Mouse (Mus musculus) cerebellum, adult 9-11 months (tissue): ENCODE measurements around the gene Ikzf1.

Source experiments
- DNase-seq: peaks from one replicate; pipeline ENCODE4 v3.0.0; 2022

Ikzf1 gene

DNA sequence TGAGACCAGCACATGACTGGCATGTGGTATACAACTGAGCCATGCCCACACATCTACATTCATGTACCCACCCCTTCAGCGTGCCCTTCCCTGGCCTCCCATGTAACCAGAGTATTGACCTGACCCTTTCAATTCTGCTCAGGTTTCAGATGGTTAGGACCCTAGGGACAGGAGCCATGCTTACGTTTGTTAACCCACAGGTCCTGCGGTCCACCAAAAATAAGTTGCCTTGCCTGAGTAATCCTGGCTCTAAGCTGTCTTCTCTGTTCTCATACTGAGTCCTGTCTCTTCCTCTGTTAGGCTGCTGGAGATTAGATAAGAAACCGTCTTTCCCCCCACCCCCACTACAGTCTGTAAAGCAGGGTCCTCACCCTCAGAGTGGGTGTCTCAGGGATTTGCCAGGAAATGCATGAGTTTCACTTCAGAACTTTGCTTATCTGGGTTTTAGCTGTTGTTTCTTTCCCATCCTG, 42.0 kb downstream of the Ikzf1 start:
- no peak for DNase-seq

DNA sequence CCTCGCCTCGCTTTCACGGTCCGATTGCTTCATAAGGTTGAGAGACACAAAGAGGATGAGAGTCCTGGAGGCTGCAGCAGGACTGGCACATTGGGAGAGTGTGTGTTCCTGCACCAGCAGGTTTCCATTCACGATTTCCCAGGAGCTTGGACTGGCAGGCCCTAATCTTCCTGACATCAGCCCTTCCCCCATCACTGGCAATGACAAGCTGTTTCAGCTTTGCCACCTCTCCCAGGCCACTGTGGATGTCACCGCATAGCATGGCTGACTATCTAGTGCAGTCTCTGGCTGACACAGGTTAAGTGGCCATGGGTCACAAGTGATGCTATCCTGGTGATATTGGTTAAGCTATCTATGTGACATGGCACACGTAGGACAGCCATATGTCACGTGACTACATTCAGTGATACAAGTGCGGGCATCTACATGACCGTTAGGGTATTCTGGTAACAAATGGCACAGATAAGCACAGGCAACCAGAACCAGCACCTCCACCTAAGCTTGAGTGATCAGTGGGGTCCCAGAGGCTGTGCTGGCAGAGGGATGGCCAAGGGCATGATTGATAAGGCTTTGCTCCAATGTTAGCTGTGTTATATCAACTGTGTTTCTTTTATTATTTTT, 43.2 kb downstream of the Ikzf1 start:
- DNase-seq, result no peak

DNA sequence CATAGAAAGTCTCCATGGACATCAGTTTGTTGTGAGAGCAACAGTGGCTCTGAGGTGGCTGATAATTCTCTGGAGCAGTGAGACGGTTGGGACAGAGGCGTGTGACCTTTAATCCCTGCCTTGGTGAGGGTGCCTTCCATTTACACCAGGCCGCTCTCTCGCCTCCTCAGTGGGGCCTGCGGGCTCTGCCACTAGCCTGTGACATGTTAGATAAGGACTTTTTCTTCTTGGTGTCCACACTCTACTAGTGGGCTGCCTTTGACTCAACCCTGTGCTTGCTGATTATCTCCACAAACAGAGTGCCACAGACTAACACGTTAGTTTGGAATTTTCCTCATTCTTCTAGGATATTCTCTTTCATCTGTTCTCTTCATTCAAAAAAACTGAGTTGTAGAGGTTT, 44.4 kb downstream of the Ikzf1 start:
- DNase-seq, result no peak

DNA sequence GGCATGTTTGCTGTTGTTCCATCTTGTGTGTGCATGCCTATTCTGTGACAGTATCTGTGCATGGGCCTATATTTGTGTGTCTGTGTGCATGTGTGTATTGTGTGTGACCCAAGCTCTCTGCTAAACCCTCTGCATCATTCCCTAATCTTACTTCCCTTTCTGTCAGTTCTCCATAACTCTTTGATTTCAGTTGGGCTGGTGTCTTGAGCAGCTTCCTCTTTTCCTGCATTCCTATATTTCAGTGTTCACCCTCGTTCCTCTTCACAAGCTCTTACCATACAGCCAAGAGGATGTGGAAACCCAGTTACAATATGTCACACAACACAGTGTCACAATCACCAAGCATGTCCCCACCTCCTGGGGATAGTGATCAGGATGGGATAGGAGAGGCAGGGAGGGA, 45.3 kb downstream of the Ikzf1 start:
- no peak for DNase-seq

DNA sequence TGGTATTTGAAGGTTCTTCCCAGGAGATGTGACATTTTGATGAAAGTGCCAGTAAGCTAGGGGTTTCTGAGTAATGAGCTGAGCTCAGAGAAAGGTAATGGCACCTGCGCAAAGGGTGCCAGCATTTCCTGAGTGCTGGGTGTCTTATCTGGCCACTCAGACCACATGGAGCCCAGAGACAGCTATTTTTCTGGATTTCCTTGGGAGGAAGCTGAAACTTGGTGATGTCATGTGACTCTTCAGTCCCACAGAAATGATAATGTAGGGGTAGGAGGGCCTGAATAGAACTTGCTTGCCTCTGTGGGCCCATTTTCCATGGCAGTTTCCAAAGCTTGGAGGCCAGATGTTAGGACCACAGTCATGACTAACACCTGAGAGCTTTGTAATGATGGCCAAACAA, 46.9 kb downstream of the Ikzf1 start:
- no peak for DNase-seq

DNA sequence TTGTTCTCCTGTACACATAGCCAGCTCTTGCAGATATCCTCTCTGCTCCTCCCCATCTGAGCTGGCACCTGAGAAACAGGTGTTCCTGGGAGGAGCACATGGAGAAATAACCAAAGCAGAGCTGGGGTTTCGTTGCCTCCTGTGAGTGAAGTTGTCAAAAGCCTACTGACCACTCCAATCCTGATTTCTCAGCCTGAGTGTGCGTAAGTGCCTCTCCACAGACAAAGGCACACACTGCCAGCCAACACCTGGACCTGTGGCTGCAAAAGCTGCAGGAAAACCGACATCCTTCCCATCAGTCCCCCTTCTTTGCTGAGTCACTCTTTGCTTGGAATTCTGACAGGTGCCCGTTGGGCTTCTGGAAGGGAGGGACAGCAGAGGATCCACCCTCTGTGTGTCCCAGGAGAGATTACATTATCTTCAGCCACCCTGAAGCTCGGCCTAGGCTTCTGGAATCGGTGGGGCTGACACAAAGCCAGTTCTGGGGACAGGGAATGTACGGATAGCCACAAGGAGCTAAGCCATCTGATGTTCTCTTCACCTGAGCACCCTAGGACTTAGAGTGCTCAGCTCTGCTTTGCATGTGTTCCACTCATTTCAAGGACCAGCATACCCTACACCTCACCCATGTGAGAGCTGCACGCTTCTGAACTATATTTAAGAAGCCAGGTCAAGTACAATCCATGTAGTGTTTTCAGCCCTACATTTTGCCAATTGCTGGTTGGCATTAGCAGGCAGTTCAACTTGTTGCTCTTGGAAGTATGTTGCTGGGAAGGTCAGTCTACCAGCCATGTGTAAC, 48.4 kb downstream of the Ikzf1 start:
- no peak for DNase-seq

DNA sequence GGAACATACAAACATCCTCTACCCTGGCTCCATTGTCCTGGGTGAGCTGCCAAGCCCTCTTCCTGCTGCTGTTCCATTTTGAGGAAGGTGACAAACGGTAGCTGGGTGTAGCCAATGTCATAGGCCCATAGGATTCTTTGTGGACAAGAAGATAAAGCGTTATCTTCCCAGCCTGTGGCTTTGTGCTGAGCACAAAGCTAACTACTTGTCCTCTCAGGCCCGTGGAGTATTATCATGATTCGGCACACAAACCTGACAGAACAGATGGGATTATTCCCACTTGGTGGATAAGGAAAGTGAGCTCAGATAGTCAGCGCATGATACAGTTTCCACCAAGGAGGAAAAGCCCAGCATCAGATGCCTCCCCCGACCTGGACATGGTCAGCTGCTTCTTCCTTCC, 50.4 kb downstream of the Ikzf1 start:
- DNase-seq, result no peak

DNA sequence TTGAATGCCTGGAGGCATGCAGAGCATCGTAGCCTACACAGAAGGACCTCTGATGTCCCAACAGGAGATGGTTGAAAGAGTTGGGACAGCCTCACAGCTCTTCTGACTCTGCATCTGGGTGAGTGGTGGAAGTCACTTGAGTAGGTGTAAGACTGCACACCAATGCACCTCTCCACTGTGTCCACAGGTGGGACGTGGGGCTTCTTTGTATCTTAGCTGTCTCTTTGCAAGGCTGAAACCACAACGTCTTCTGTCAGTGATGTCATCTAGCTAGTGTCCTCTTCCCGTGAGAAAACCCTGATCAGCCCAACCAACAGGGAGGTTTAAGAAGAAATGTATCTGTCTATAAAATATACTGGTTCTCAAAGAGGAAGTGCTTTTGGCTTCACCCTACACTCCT, 52.1 kb downstream of the Ikzf1 start:
- DNase-seq, result no peak

DNA sequence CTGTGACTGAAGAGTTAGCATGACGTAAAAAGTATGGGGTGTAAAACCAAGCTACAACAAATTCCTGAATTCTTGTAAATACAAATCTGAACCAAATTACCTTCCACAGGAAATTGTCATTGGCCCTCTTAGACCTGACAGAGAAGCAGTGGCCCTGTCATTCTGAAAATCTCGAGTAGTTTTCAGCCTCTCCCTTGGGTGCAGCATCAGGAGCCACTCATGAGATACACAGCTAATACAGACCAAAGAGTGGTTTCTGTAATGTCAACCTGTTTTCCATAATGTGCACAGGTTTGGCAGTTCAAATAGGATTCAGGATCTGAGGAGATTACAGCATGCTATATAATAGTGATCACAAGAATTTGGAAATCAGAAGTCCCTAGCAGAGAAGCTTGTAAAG, 52.8 kb downstream of the Ikzf1 start:
- no peak for DNase-seq

DNA sequence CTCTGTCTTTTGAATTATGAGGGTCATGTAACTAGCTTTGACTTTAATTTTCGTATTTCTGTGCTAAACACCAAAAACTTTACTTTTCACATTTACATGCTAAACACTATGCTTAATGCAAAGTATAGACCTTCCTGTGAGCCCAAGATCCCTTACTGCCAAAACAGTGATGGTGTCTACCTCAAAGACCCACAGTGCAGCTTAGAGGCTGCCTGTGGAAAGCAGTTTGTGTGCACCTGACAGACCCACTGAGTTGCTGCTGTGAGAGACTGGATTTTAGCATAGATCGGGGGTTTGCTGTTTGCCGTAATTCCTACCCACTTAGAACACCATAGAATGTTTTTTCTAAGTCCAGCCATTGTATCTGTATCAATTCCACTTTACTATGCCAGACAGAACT, 54.3 kb downstream of the Ikzf1 start:
- DNase-seq, result no peak

DNA sequence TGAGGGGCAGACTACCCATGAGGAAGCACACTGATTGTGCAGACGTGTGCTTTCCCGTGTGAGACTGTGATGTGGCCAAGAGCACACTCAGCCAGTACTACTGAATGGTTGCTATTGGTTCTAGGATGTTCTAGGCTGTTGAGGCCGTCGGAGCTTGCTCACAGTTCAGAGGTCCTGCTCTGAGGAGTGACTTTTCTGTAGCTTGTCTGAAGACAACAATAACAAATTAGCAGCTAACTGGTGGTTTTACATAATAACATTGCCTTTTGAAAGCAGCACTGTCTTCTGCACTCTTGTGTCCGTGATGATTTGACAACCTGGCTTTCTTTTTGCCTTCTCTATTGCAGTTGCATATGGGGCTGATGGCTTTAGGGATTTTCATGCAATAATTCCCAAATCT, 55.8 kb downstream of the Ikzf1 start:
- DNase-seq, result no peak

DNA sequence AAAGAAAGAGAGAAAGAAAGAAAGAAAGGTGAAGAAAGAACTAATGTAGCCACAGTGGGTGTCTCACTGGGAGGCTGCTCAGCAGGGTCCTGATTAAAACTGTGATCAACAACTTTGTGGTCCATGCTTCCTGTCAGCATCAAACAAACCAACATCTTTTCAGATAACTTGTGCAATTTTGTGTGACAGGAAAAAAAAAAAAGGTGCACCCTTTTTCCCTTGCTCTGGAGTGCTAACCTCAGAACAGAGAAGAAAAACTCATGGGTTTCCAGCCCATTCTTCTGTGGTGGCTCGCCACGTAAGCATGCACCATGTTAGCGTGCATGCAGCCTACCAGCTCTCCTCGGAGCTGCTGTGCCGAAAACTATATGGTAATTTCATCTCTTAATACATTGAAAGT, 56.8 kb downstream of the Ikzf1 start:
- no peak for DNase-seq

DNA sequence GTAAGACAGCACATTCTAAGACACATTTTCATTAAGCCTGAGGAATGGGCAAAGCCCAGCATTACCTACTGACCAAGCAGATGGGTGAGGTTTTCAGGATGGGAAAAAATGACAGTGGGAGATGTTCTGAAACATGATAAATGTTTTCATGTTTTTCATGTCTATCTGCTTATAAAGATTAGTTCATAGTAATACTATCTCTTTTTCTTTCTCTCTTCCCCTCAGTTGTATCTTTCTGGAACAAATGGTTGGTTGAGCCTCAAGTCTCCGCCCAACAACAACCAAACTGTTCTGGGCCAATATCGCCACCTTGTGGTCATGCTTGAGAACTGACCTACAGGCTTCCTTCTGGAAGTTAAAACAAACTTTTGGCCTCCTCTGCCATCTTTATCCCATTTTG, 57.8 kb downstream of the Ikzf1 start:
- DNase-seq, result no peak

DNA sequence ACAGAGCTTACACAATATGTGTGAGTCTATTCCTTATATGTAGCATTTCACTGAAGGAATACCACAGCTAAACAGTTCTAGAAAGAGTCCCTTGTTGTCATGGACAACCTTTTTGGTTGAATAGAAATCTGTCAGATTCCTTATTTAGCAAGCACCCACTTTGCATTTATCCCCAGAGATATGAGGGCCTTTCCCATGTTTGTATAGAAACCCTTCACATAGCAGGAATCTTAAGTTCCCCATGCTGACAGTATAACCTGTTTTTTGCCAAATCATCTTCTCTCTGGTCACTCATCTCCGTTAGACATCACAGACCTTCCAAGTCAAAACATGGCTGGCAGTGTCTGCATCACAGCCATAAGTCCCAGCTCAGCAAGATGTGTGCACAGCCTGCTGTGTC, 59.4 kb downstream of the Ikzf1 start:
- no peak for DNase-seq

DNA sequence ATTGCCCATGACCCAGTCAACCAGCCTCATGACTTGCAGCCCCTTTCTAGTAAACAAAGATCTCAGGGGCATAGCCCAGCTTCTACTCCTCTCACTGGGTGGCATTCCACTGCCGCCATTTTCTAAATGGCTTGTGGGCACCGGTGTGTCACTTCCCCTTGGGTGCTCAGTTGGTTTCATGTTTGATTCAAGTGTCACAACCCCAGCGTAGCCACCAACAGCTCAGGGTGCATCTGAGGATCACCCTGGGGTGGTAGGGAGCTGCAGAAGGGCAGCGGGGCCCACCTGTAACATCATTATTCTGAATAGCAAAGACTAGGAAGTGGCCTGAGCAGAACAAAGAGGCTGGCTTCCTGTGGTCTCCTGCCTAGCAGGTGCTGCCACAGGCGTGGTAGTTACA, 66.3 kb downstream of the Ikzf1 start:
- DNase-seq, result no peak

DNA sequence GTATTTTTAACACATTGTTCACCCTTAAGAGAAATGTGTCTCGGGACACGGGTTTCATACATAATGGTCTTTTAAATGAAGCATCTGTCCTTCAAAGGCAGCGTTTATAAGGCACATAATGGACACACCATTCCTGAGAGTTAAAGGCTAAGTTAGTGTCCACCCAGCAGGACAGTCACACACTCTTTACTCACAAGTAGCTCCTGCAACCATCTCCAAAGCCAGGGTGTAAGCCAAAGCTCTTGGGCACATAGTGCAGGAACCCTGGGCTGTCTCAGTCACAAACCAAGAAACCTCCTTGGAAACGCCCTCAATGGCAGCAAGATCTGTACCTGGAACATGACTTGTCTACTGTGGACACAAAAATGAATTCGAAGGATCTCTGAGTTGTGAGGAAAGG, 68.1 kb downstream of the Ikzf1 start:
- no peak for DNase-seq

DNA sequence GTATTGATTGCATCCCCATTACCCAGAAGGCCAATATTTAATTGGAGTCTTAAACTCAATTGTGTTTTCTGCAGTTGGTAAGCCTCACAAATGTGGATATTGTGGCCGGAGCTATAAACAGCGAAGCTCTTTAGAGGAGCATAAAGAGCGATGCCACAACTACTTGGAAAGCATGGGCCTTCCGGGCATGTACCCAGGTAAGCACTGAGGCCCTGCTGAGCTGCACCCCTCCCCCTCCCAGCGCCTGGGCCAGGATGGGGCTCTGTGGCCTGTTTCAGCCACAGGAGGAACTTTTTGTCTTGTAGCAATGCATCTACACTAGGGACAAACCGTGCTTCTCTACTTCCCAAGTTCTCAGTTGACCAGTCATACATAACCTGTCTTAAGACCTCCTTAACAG, 73.3 kb downstream of the Ikzf1 start:
- DNase-seq, result no peak

DNA sequence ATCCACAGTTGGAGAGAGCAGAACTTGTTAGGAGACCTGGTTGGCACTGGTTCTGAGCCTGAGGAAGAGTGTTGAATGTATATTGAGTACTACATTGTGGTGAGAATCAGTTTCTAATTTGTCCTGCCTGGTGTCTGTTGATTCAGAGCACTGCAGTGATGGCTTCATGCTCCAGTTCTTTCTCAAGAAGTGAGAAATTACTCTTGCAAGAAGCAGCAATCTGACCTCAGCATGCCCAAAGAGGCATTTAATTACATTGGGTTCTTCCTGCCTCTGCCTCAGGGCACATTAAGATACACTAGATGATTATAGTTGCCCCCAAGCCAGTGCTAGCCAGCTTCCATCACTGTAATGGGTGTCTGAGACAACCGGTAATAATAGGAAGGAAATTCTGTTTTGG, 74.1 kb downstream of the Ikzf1 start:
- no peak for DNase-seq

DNA sequence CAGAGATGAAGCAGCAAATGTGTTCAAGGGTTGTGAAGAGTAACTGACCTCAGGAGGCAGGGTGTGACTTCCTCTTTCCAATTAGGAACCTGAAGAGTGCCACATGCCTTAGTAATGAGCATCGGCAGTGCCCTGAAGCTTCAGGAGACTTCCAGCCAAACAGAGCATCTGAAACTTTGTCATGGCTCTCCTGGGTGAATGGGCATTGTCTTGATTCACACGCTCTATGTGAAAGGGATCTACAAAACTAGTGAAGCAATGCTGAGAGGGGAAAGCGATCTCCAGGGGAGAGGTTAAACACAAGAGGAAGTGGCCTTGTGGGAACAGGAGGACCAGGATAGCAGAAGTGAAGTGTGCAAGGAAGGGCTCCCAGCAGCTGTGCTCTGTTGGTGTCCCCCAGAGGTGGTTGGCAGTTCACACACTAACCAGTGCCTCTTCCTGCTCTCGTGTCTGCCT, 78.4 kb downstream of the Ikzf1 start:
- DNase-seq, result no peak

DNA sequence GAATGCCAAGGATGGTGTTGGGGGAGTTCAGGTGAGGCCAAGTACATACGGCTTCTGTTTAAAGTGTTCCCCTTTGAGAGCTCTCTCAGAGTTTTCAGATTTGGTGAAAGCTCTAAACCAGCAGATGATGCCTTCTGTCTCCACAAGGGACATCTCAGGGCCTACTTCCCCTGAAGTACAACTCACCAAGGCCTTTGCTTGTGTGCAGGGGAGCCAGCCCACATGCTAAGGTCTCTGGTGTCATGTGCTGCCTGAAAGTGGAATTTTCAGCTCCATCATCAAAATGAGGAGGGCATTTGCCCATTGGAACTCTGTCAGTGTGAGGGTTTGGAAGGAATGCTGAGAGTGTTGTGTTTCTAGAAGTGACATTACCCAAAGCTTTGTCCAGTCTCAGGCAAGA, 80.6 kb downstream of the Ikzf1 start:
- no peak for DNase-seq

DNA sequence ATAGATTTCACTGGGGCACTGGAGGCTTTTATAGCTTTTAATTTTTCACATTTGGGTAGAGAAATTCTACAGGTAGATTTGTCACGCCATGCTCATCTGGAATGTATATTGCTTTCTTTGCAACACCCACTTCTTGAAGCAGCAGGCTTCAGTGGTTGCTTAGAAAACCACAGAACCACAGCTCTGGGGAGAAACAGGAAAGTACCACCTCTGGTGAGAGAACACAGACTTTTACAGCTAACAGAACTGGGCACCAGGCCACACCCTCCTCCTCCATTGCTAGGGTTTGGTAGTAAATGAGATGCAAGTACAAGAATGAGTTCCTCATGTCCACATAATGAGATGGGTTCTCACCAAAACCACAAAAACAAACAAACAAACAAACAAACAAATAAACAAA, 81.3 kb downstream of the Ikzf1 start:
- DNase-seq, result no peak

DNA sequence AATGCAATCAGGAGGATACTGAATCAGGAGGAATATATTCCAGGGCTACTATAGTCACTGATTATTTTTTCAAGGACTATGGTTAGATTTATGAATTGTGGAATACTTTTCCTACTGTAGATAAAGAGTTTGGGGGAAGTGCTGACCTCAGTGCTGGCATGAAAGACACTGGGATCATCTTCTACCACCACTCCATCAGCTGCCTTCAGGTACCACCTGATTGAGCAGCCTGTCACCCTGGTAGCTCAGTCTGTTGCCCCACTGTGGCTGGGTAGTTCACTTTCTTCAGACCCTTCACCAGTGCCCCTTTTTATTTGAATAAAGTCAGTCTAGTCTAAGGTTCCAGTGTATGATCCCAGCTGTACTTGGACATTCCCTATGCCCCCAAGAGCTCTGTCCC, 81.9 kb downstream of the Ikzf1 start:
- DNase-seq, result no peak

DNA sequence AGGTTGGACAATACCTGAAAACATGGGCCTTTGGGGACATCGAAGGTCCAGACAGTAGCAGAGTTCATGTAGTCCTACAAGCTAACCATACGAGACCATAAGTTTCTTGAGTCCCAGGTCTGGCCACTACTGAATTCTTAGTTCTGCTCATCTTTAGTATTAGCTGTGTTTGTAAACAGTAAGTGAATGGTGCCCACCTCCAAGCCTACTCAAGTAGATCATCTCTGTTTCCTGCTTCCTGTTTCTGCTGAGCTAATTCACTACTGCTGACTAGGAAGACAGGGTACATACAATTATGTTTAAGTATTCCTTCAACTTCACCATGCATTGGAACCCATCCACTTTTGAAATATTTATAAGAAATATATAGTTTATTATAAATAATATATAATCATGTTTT, 83.3 kb downstream of the Ikzf1 start:
- DNase-seq, result no peak

DNA sequence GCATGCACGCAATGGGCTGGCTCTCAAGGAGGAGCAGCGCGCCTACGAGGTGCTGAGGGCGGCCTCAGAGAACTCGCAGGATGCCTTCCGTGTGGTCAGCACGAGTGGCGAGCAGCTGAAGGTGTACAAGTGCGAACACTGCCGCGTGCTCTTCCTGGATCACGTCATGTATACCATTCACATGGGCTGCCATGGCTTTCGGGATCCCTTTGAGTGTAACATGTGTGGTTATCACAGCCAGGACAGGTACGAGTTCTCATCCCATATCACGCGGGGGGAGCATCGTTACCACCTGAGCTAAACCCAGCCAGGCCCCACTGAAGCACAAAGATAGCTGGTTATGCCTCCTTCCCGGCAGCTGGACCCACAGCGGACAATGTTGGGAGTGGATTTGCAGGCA, 84.5 kb downstream of the Ikzf1 start:
- DNase-seq, result no peak

DNA sequence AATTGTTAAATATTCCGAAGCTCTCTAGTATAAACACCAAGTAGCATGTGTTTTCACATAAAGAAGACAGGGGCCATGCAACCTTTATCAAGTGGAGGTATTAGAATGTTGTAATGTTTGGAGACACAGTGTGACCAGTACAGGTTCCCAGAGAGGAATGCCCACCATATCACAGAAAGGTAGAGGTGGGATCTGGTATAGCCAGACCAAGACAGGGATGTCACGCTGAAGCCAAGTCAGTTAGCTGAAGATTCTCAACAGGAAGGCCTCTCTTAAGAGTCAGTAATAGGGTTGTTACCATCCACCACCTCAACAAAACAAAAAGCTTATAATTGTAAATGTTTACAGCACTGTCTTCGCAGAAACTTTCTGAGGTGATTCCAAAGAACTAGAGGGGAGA, 85.9 kb downstream of the Ikzf1 start:
- DNase-seq, result no peak
